Mouse (Mus musculus): ENCODE data around the gene Elf2.

DNA sequence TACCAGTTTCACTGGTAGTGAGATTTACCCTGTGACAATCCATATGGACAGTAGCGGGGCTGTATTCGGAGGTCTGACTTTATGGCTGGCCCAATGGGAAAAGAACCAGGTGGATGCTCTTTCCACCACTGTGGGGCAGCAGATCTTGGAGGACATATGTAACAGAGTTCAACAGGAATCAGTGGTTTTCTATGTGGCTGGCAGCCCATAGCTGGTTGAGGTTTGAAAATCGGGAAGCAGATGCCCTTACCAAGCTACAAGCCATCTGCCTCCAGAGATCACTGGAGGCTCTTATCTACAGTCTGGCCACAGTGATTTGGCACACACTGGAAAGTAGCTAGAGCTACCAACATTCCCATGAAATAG, 25.0 kb upstream of the Elf2 start:
- TF ChIP-seq GATA1 (IDR thresholded peaks at IDR 0.05; ENCODE audit: borderline replicate concordance, low read length) (no peak), CTCF (IDR thresholded peaks at IDR 0.05; ENCODE audit: low read depth, low read length) (no peak), TAL1 (conservative IDR thresholded peaks at IDR 0.05; ENCODE audit: low read depth, low read length) (no peak), POLR2AphosphoS5 (IDR thresholded peaks at IDR 0.05; ENCODE audit: insufficient replicate concordance, low read depth, low read length) (no peak), GATA2 (IDR thresholded peaks at IDR 0.05; ENCODE audit: borderline replicate concordance, low read depth, low read length) (no peak)

Measured in G1E (cell line).